Mouse (Mus musculus) embryonic facial prominence, embryonic 12.5 days (tissue): Measurements from ENCODE around the gene Tmem262. TPM values are rescaled to one million over a fixed set of nuclear protein-coding genes. Genes with fewer than 3 reads are reported as not detected.

ENCODE experiments used
- ATAC-seq: fragments of 200-750 bp; cut with Nextera tagmentation; 2 replicates; pipeline ENCODE4 v1.8.0; 2017; ENCODE audit not compliant: insufficient number of reproducible peaks, insufficient read depth, low FRiP score, low TSS enrichment
- H3K27ac ChIP-seq: fragments of 300-500 bp; sonication (generic); 2 replicates; pipeline ENCODE4 v1.5.1; 2016; ENCODE audit warnings: mild to moderate bottlenecking
- H3K27me3 ChIP-seq: fragments of 300-500 bp; sonication (generic); 2 replicates; pipeline ENCODE4 v1.6.1; 2016; ENCODE audit warnings: mild to moderate bottlenecking, moderate library complexity
- H3K36me3 ChIP-seq: fragments of 300-500 bp; sonication (generic); 2 replicates; pipeline ENCODE4 v1.6.1; 2016; ENCODE audit warnings: mild to moderate bottlenecking
- H3K4me1 ChIP-seq: fragments of 300-500 bp; sonication (generic); 2 replicates; pipeline ENCODE4 v1.6.1; 2016
- H3K4me2 ChIP-seq: fragments of 300-500 bp; sonication (generic); replicated peaks from 2 replicates; pipeline ENCODE4 v1.6.1; 2016; ENCODE audit warnings: mild to moderate bottlenecking, moderate library complexity
- H3K4me3 ChIP-seq: fragments of 300-500 bp; sonication (generic); 2 replicates; pipeline ENCODE4 v1.5.1; 2016; ENCODE audit warnings: mild to moderate bottlenecking
- H3K9ac ChIP-seq: fragments of 300-500 bp; sonication (generic); 2 replicates; pipeline ENCODE4 v1.6.1; 2016; ENCODE audit warnings: mild to moderate bottlenecking, moderate library complexity
- H3K9me3 ChIP-seq: fragments of 300-500 bp; sonication (generic); 2 replicates; pipeline ENCODE4 v1.6.1; 2016; ENCODE audit warnings: mild to moderate bottlenecking, moderate library complexity
- WGBS: fragments of 180-500 bp; shearing (Covaris S2); methylation state at CpG from one replicate; pipeline ENCODE4 v1.1.7; 2016; 5-methylcytosine and 5-hydroxymethylcytosine counted together
- polyA plus RNA-seq: library from polyadenylated mRNA; unstranded; fragments of >200 nt; fragmentation: Nextera tagmentation; extraction: Ambion mirVana; gene quantifications from 2 replicates; pipeline ENCODE4 v1.2.1, GENCODE M21; 2016

Tmem262 gene
- polyA plus RNA-seq, 1 experiment from 2014 or later = not detected

DNA sequence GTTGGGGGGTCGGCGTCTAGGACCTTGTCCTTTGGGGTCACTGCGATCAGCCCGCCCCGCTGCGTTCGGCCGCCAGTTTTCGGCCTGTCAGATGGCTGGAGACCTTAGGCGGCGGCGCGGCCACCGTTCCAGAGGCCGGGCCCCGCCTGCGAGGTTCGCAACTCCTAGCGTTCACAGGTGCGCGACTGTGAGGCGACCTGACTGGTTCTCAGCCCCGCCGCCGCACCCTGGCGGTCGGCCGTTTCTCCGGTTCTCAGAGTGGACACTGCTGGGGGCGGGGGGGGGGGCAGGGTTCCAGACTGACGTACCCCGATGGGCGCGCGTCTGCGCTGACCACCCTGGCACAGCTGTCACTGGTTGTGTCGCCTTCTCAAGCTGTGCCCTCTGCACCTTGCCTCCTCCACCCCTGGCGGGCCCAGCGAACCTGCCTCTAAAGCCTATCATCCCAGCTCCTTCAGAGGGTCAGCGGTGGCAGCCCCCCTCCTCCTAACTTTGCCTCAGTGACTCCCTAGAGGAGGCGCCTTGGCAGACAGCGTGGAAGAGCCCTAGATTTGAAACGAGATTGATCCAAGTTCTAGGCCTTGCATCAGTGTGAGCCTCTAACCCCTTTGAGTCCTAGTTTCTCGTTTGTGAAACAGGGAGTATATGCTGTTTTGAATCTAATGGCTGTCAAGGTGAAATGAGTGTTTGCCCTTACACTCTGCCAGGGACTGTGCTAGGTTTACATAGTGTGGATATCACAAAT is 32.5 kb upstream of the Tmem262 start:
- Histone ChIP-seq H3K9me3 (no peaks in the 10 kb centered on the region), H3K4me3 (peak overlapping the region; percentile 80), H3K9ac (peak overlapping the region; percentile 90), H3K36me3 (peaks cover 41% of the 10 kb centered on the region), H3K27ac (peak overlapping the region; percentile 99), H3K27me3 (no peaks in the 10 kb centered on the region), H3K4me1 (peaks cover 17% of the 10 kb centered on the region), H3K4me2 (peak overlapping the region; percentile 98)
- 0 out of 2 replicates have a peak, but pooled peaks have one; percentile 1 for ATAC-seq
- 2% methylated on average over 44 of the region's 44 CpGs for WGBS

DNA sequence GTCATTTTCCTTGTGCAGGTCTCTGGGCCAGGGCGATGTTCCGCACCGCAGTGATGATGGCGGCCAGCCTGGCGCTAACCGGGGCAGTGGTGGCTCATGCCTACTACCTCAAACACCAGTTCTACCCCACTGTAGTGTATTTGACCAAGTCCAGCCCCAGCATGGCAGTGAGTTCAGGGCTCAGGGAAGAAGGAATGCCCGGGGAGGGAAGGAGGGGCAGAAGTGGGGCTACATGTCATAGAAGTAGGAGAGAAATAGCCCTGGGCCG is 32.0 kb upstream of the Tmem262 start:
- H3K27ac ChIP-seq = no peak overlapping the region
- peak overlapping the region; percentile 80 for H3K4me3 ChIP-seq
- no peak for ATAC-seq
- peaks cover 46% of the 10 kb centered on the region for H3K36me3 ChIP-seq
- H3K4me2 ChIP-seq = peak overlapping the region; percentile 98
- H3K27me3 ChIP-seq = no peaks in the 10 kb centered on the region
- 85% methylated on average over 8 of the region's 8 CpGs for WGBS
- no peaks in the 10 kb centered on the region for H3K9me3 ChIP-seq
- peak overlapping the region; percentile 90 for H3K9ac ChIP-seq
- H3K4me1 ChIP-seq = peaks cover 17% of the 10 kb centered on the region

DNA sequence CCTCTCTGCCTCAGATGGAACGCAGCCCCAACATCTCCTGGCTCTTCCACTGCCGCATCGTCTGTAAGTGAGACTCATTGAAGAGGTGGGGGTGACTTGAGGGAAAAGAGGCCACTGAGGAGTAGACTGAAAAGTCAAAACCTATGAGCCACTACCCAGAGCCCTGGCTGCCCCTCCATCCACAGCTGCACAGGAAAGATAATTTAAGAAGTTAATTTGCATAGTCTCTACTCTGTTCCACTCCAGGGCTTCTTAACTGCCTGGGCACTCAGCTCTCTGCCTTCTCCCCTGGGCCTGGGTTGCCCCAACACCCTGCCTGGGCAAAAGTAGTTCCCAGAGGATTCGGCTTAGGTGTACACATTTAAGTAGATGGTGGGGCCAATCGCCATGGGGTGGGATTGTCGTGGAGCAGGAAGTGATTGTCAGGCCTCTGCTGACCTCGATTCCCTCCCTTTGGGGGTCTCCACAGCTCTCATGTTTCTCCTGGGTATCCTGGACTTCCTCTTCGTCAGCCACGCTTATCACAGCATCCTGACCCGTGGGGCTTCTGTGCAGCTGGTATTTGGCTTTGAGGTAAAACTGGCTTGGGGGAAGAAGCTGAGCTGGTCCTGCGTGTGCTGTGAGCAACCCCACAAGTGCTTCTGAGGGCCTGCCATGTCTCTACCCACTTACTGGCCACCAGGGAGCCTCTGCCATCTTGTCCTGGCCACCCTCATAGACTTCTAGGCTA is 31.0 kb upstream of the Tmem262 start:
- peaks cover 56% of the 10 kb centered on the region for H3K36me3 ChIP-seq
- no peaks in the 10 kb centered on the region for H3K9me3 ChIP-seq
- 0 out of 2 replicates have a peak overlapping the region, but pooled peaks have one; percentile 90 for H3K9ac ChIP-seq
- no peak overlapping the region for H3K27ac ChIP-seq
- H3K4me3 ChIP-seq = no peak overlapping the region
- no peaks in the 10 kb centered on the region for H3K27me3 ChIP-seq
- peaks cover 17% of the 10 kb centered on the region for H3K4me1 ChIP-seq
- ATAC-seq = no peak
- 89% methylated on average over 11 of the region's 11 CpGs for WGBS
- H3K4me2 ChIP-seq = no peak overlapping the region

- Histone ChIP-seq H3K9ac (no peak overlapping the region), H3K4me2 (no peak overlapping the region), H3K27ac (no peak overlapping the region), H3K4me1 (peaks cover 20% of the 10 kb centered on the region), H3K27me3 (no peaks in the 10 kb centered on the region), H3K4me3 (no peak overlapping the region), H3K9me3 (no peaks in the 10 kb centered on the region), H3K36me3 (peaks cover 78% of the 10 kb centered on the region)
- 89% methylated on average over 7 of the region's 7 CpGs for WGBS
- ATAC-seq = no peak
Measured at GRCm38 (mm10) chr19:6052516-6052915, 27.3 kb upstream of the Tmem262 start.

DNA sequence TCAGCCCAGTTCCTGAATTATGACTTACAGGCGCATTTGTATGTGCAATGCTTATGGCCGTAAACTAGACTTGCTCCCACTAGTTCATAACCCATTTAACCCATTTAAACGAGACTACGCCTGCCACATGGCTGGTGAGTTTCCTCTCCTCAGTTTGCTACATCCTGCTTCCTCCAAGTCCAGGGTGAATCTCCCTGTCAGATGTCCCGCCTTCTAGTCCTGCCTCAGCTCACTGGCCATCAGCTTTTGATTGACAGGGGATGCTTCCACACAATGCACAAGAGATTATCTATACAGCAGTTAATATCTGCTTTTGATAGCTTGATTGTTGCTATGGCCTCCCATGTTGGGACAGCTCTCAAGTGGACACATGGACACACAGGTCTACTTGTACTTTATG is 25.5 kb upstream of the Tmem262 start:
- H3K27me3 ChIP-seq = no peaks in the 10 kb centered on the region
- H3K9ac ChIP-seq = no peak overlapping the region
- no peak overlapping the region for H3K4me3 ChIP-seq
- peaks cover 15% of the 10 kb centered on the region for H3K4me1 ChIP-seq
- 89% methylated on average over 5 of the region's 5 CpGs for WGBS
- no peaks in the 10 kb centered on the region for H3K9me3 ChIP-seq
- ATAC-seq = no peak
- peaks cover 75% of the 10 kb centered on the region for H3K36me3 ChIP-seq
- no peak overlapping the region for H3K4me2 ChIP-seq
- H3K27ac ChIP-seq = no peak overlapping the region

GRCm38 (mm10) chr19:6056696-6057095 is 23.1 kb upstream of the Tmem262 start:
- 61% methylated on average over 4 of the region's 4 CpGs for WGBS
- H3K9me3 ChIP-seq = no peaks in the 10 kb centered on the region
- no peak for ATAC-seq
- peak overlapping the region; percentile 86 for H3K4me2 ChIP-seq
- H3K4me1 ChIP-seq = peaks cover 19% of the 10 kb centered on the region
- peak overlapping the region; percentile 86 for H3K4me3 ChIP-seq
- peak overlapping the region; percentile 92 for H3K9ac ChIP-seq
- no peak overlapping the region for H3K27ac ChIP-seq
- no peaks in the 10 kb centered on the region for H3K27me3 ChIP-seq
- H3K36me3 ChIP-seq = peaks cover 56% of the 10 kb centered on the region

DNA sequence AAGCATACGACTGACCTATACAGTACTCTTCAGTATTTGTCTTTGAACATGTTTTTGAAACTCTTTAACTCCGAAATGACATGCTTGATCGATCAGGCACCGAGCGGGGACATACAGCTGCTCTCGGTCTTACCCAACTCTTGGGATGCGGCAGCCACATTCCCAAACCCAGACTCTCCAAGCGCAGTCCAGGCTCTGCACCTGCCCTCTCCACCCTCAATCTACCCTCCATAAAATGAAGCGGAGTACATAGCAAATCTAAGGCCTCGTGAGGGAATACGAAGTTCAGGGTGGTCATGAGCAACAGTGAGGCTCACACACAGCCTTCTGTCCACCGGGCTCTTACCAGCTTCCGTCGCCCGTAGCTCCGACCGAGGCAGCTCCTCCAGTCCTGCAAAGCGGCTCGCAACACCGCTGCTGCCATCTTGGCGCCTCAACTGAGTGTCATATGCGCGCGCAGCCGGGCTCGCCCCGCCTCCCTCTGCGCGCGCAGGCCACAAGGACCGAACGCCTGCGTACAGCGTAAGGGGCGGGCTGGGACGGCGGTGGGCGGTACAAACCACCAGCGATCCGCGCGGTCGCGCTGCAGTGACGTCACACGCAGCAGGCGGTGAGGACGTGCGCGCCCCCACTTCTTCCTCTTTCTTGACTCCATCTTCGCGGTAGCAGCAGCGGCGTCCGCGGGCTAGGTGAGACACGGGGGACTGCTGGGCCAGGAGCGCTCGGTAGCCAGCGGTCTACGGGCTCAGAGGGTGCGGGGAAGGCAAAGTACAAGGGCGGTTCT is 22.3 kb upstream of the Tmem262 start, which contains the start of the genes Mrpl49 and Fau:
Mrpl49 (minus strand) TSS at position 473 of the 784 bp plus-strand sequence.
Fau (plus strand) TSS at position 532 of the 784 bp plus-strand sequence.
- Histone ChIP-seq H3K36me3 (peaks cover 48% of the 10 kb centered on the region), H3K4me1 (peaks cover 28% of the 10 kb centered on the region), H3K9ac (peak within 1 kb of the TSS; percentile 92), H3K4me3 (peak within 1 kb of the TSS; percentile 86), H3K27ac (peak within 1 kb of the TSS; percentile 80), H3K9me3 (no peaks in the 10 kb centered on the region), H3K4me2 (peak within 1 kb of the TSS; percentile 86), H3K27me3 (no peaks in the 10 kb centered on the region)
- peak; percentile 73 for ATAC-seq
- under 1% methylated on average over 63 of the region's 63 CpGs for WGBS

GRCm38 (mm10) chr19:6058513-6058912 is 21.3 kb upstream of the Tmem262 start:
- H3K4me3 ChIP-seq = peak overlapping the region; percentile 86
- no peaks in the 10 kb centered on the region for H3K27me3 ChIP-seq
- H3K27ac ChIP-seq = peak overlapping the region; percentile 80
- ATAC-seq = no peak
- WGBS = 40% methylated on average over 5 of the region's 5 CpGs
- H3K4me2 ChIP-seq = peak overlapping the region; percentile 86
- peaks cover 38% of the 10 kb centered on the region for H3K36me3 ChIP-seq
- peak overlapping the region; percentile 92 for H3K9ac ChIP-seq
- peaks cover 33% of the 10 kb centered on the region for H3K4me1 ChIP-seq
- H3K9me3 ChIP-seq = no peaks in the 10 kb centered on the region

DNA sequence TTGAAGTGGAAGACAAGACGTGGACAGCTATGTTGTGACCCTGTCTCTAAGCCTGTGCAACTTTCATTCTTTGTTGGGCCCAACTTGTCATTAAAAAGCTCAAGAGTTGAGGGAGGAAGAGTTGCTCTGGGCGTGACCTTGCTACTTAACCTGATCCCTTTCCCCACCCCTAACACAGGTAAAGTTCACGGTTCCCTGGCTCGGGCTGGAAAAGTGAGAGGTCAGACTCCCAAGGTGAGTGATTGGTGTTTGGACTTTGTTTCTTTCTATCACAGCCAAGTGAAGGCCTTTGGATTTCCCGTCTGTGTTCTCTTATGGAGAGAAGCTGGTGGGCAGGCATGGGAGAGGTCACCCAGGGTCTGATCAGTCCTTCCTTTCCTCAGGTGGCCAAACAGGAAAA is 20.9 kb upstream of the Tmem262 start:
- H3K4me2 ChIP-seq = peak overlapping the region; percentile 86
- no peak for ATAC-seq
- H3K27me3 ChIP-seq = no peaks in the 10 kb centered on the region
- H3K9ac ChIP-seq = peak overlapping the region; percentile 92
- H3K4me1 ChIP-seq = peaks cover 33% of the 10 kb centered on the region
- 86% methylated on average over 5 of the region's 5 CpGs for WGBS
- no peak overlapping the region for H3K27ac ChIP-seq
- no peaks in the 10 kb centered on the region for H3K9me3 ChIP-seq
- peaks cover 33% of the 10 kb centered on the region for H3K36me3 ChIP-seq
- peak overlapping the region; percentile 86 for H3K4me3 ChIP-seq

- H3K9me3 ChIP-seq = no peaks in the 10 kb centered on the region
- peak within 1 kb of the TSS; percentile 92 for H3K27ac ChIP-seq
- peaks cover 15% of the 10 kb centered on the region; the same call in 1 of the 2 replicates for H3K36me3 ChIP-seq
- peak within 1 kb of the TSS; percentile 100 for H3K4me2 ChIP-seq
- H3K4me1 ChIP-seq = peaks cover 32% of the 10 kb centered on the region
- H3K4me3 ChIP-seq = peak within 1 kb of the TSS; percentile 76
- H3K27me3 ChIP-seq = no peaks in the 10 kb centered on the region
- WGBS = under 1% methylated on average over 58 of the region's 58 CpGs
- peak; percentile 32; the same call in 1 of the 2 replicates for ATAC-seq
- H3K9ac ChIP-seq = peak within 1 kb of the TSS; percentile 91
Measured at GRCm38 (mm10) chr19:6061021-6061533, 18.8 kb upstream of the Tmem262 start, which contains the start of gene Znhit2. TSS of gene Znhit2 (plus strand) at chr19:6061192.

DNA sequence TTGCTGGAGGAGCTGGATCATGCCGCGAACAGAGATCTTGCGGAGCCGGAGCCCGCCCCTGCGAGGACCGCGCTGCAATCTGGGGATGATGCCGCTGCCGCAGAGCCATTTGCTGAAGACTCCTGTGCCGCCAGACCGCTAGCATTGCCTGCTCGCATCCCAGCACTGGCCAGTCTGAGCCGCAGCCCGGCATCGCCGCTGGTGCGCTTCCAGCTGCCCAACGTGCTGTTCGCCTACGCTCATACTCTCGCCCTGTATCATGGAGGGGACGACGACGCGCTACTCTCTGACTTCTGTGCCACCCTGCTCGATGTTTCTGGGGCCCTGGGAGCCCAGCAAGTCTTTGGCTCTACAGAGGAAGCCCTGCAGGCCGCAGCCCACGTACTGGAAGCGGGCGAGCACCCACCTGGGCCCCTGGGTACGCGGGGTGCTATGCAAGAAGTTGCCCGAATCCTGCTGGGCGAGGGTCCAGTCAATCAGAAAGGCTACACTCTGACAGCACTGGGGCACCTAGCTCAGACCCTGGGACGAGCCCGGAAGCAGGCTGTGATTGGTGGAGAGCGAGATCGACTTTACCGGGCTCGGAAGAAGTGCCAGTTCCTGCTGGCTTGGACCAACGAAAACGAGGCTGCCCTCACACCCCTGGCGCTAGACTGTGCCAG is 18.1 kb upstream of the Tmem262 start:
- no peak for ATAC-seq
- H3K4me1 ChIP-seq = peaks cover 32% of the 10 kb centered on the region

More for the DNA sequence above, 18.1 kb upstream of the Tmem262 start:
- H3K4me3 ChIP-seq = peak overlapping the region; percentile 76
- no peaks in the 10 kb centered on the region for H3K9me3 ChIP-seq
- peaks cover 13% of the 10 kb centered on the region; the same call in 1 of the 2 replicates for H3K36me3 ChIP-seq
- H3K27ac ChIP-seq = peak overlapping the region; percentile 92
- H3K4me2 ChIP-seq = peak overlapping the region; percentile 100
- peak overlapping the region; percentile 91 for H3K9ac ChIP-seq
- WGBS = 2% methylated on average over 44 of the region's 44 CpGs
- no peaks in the 10 kb centered on the region for H3K27me3 ChIP-seq
